Mouse (Mus musculus) heart, postnatal 0 days (tissue): ENCODE results near the gene Ubl3.

Experiments used
- CTCF ChIP-seq: IDR thresholded peaks from 2 replicates; pipeline ENCODE4 v1.5.1; 2016; ENCODE audit warnings: antibody characterized with exemption, control low read depth, low read depth
- EP300 ChIP-seq: IDR thresholded peaks from 2 replicates; pipeline ENCODE4 v1.6.1; 2016; ENCODE audit warnings: antibody characterized with exemption, low read depth

DNA sequence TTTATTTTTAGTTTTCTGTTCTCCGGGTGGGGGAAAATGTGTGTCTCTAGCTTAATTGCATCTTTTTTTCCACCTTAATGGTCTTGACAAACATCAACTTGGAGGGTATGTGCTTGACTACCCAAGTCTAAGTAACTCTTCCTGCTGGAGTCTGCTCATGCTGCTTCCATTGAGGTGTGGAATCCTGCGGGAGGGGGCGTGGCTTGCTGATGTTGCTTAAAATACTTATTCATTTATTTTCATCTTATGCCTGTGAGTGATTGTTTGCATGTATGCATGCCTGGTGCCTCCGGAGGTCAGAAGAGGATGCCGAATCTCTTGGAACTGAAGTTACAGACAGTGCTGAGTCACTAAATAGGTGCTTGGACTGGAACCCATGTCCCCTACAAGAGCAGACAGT lies 22.6 kb upstream of the Ubl3 start:
- TF ChIP-seq EP300 (no peak), CTCF (no peak)
